Mouse (Mus musculus) stomach, embryonic 15.5 days (tissue): ENCODE results near the gene Lrrc17. TPM values are rescaled to one million over a fixed set of nuclear protein-coding genes. Genes with fewer than 3 reads are reported as not detected.

Source experiments
- ATAC-seq: fragments of 200-750 bp; cut with Nextera tagmentation; 2 replicates; pipeline ENCODE4 v1.8.0; 2017; ENCODE audit warnings: low read depth, moderate number of reproducible peaks, moderate TSS enrichment; ENCODE audit not compliant: insufficient read depth, low FRiP score
- H3K27ac ChIP-seq: fragments of 300-500 bp; sonication (generic); 2 replicates; pipeline ENCODE4 v1.5.1; 2015; ENCODE audit warnings: mild to moderate bottlenecking, inconsistent platforms
- H3K27me3 ChIP-seq: fragments of 300-500 bp; sonication (generic); replicated peaks from 2 replicates; pipeline ENCODE4 v1.6.1; 2015; ENCODE audit warnings: inconsistent platforms
- H3K36me3 ChIP-seq: fragments of 300-500 bp; sonication (generic); 2 replicates; pipeline ENCODE4 v1.6.1; 2015; ENCODE audit warnings: inconsistent platforms
- H3K4me1 ChIP-seq: fragments of 300-500 bp; sonication (generic); 2 replicates; pipeline ENCODE4 v1.6.1; 2015; ENCODE audit warnings: inconsistent platforms
- H3K4me2 ChIP-seq: fragments of 300-500 bp; sonication (generic); 2 replicates; pipeline ENCODE4 v1.6.1; 2015; ENCODE audit warnings: mild to moderate bottlenecking, inconsistent platforms
- H3K4me3 ChIP-seq: fragments of 300-500 bp; sonication (generic); replicated peaks from 2 replicates; pipeline ENCODE4 v1.5.1; 2015; ENCODE audit warnings: inconsistent platforms
- H3K9ac ChIP-seq: fragments of 300-500 bp; sonication (generic); 2 replicates; pipeline ENCODE4 v1.6.1; 2015; ENCODE audit warnings: inconsistent platforms
- H3K9me3 ChIP-seq: fragments of 300-500 bp; sonication (generic); 2 replicates; pipeline ENCODE4 v1.6.1; 2016; ENCODE audit warnings: inconsistent platforms
- WGBS: fragments of 180-500 bp; shearing (Covaris S2); methylation state at CpG from one replicate; pipeline ENCODE4 v1.1.7; 2015; 5-methylcytosine and 5-hydroxymethylcytosine counted together
- polyA plus RNA-seq: library from polyadenylated mRNA; unstranded; fragments of >200 nt; fragmentation: Nextera tagmentation; extraction: Ambion mirVana; gene quantifications from 2 replicates; pipeline ENCODE4 v1.2.1, GENCODE M21; 2015

Lrrc17 gene
- polyA plus RNA-seq, 1 experiment from 2014 or later: 57.7 TPM

- Histone ChIP-seq H3K27ac (no peak overlapping the region), H3K27me3 (no peaks in the 10 kb centered on the region), H3K9me3 (no peaks in the 10 kb centered on the region), H3K4me1 (no peaks in the 10 kb centered on the region), H3K4me3 (no peak overlapping the region), H3K36me3 (no peaks in the 10 kb centered on the region), H3K9ac (no peak overlapping the region), H3K4me2 (no peak overlapping the region)
- 67% methylated on average over 3 of the region's 3 CpGs for WGBS
- no peak for ATAC-seq
Observed at GRCm38 (mm10) chr5:21616450-21617009, 73.2 kb downstream of the Lrrc17 start.

Other genes starting within 250 kb of the Lrrc17 start
- gene Fgl2, start 170.9 kb upstream of the Lrrc17 start, polyA plus RNA-seq: 11.9 and 13.0 TPM in 2 replicates
- 0.35 and 0.62 TPM in 2 replicates for gene Ccdc146, start 118.9 kb upstream of the Lrrc17 start, polyA plus RNA-seq
- gene Fam185a, start 118.6 kb upstream of the Lrrc17 start, polyA plus RNA-seq: 8.8 and 9.0 TPM in 2 replicates
- gene Fbxl13, start 102.1 kb downstream of the Lrrc17 start, polyA plus RNA-seq: 0.13 and 0.36 TPM in 2 replicates
- 33.8 and 35.6 TPM in 2 replicates for gene Armc10, start 102.3 kb downstream of the Lrrc17 start, polyA plus RNA-seq
- 2.6 and 3.3 TPM in 2 replicates for gene Napepld, start 157.8 kb downstream of the Lrrc17 start, polyA plus RNA-seq
- gene Pmpcb, start 193.6 kb downstream of the Lrrc17 start, polyA plus RNA-seq: 75.9 and 78.2 TPM in 2 replicates
- gene Dnajc2, start 241.7 kb downstream of the Lrrc17 start, polyA plus RNA-seq: 68.9 and 74.6 TPM in 2 replicates
- 154 and 175 TPM in 2 replicates for gene Psmc2, start 241.7 kb downstream of the Lrrc17 start, polyA plus RNA-seq